Mouse (Mus musculus) midbrain, embryonic 12.5 days (tissue): ENCODE measurements around the gene Pitpnb. TPM values are rescaled to one million over a fixed set of nuclear protein-coding genes. Genes with fewer than 3 reads are reported as not detected.
A peak's percentile ranks its signal among the peaks of the same experiment; 100 is the strongest.

ENCODE experiments used
- ATAC-seq: fragments of 200-750 bp; cut with Nextera tagmentation; 2 replicates; pipeline ENCODE4 v1.8.0; 2017; ENCODE audit warnings: low read depth, moderate TSS enrichment, moderate library complexity; ENCODE audit not compliant: low FRiP score
- H3K27ac ChIP-seq: fragments of 300-500 bp; sonication (generic); replicated peaks from 2 replicates; pipeline ENCODE4 v1.5.1; 2016; ENCODE audit warnings: mild to moderate bottlenecking
- H3K27me3 ChIP-seq: fragments of 300-500 bp; sonication (generic); 2 replicates; pipeline ENCODE4 v1.6.1; 2016; ENCODE audit warnings: mild to moderate bottlenecking
- H3K36me3 ChIP-seq: fragments of 300-500 bp; sonication (generic); 2 replicates; pipeline ENCODE4 v1.6.1; 2016
- H3K4me1 ChIP-seq: fragments of 300-500 bp; sonication (generic); 2 replicates; pipeline ENCODE4 v1.6.1; 2016
- H3K4me2 ChIP-seq: fragments of 300-500 bp; sonication (generic); replicated peaks from 2 replicates; pipeline ENCODE4 v1.6.1; 2016; ENCODE audit warnings: mild to moderate bottlenecking, moderate library complexity
- H3K4me3 ChIP-seq: fragments of 300-500 bp; sonication (generic); 2 replicates; pipeline ENCODE4 v1.5.1; 2016; ENCODE audit warnings: mild to moderate bottlenecking
- H3K9ac ChIP-seq: fragments of 300-500 bp; sonication (generic); replicated peaks from 2 replicates; pipeline ENCODE4 v1.6.1; 2016; ENCODE audit warnings: mild to moderate bottlenecking, moderate library complexity
- H3K9me3 ChIP-seq: fragments of 300-500 bp; sonication (generic); 2 replicates; pipeline ENCODE4 v1.6.1; 2016; ENCODE audit warnings: mild to moderate bottlenecking
- WGBS: fragments of 180-500 bp; shearing (Covaris S2); methylation state at CpG from one replicate; pipeline ENCODE4 v1.1.7; 2016; 5-methylcytosine and 5-hydroxymethylcytosine counted together
- polyA plus RNA-seq: library from polyadenylated mRNA; unstranded; fragments of >200 nt; fragmentation: Nextera tagmentation; extraction: Ambion mirVana; gene quantifications from 2 replicates; pipeline ENCODE4 v1.2.1, GENCODE M21; 2016

Pitpnb gene
- polyA plus RNA-seq: 110 and 113 TPM in 2 replicates

DNA sequence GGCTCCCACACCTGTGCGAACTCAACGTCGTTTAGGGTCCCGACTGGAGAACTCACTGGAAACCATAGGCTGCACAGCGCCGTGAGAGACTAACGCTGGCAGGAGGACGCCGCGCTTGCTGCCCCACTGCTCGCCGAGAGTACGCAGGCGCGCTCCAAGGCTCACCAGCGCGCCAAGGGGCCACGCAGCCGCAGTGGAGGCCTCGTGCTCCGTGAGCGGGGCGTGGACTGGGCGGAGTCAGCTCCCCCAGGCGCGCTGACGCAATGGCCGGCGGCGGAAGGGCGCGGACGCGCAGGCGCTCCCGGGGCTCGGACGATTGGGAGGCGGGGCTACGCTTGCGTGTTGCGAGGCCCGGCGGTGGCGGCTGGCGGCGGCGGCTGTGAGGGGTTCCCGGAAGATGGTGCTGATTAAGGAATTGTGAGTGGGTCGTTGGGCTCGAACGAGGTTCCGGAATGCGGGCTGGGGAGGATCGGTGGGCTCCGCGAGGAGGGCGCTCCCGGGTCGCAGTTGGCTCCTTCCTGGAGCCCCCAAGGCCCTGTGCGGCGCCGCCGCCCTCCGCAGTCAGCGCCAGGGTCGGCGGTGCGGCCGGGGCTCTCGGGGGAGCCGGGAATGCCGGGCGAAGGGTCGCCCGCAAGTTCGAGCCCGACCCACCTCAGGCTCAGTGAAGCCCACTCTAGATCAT, at the start of gene Pitpnb:
Gene Pitpnb, plus strand, starts transcription at position 347 of the 682 bp plus-strand sequence.
- under 1% methylated on average over 74 of the region's 78 CpGs for WGBS
- Histone ChIP-seq H3K27me3 (no peaks in the 10 kb centered on the region), H3K9ac (peak within 1 kb of the TSS; percentile 97)

DNA sequence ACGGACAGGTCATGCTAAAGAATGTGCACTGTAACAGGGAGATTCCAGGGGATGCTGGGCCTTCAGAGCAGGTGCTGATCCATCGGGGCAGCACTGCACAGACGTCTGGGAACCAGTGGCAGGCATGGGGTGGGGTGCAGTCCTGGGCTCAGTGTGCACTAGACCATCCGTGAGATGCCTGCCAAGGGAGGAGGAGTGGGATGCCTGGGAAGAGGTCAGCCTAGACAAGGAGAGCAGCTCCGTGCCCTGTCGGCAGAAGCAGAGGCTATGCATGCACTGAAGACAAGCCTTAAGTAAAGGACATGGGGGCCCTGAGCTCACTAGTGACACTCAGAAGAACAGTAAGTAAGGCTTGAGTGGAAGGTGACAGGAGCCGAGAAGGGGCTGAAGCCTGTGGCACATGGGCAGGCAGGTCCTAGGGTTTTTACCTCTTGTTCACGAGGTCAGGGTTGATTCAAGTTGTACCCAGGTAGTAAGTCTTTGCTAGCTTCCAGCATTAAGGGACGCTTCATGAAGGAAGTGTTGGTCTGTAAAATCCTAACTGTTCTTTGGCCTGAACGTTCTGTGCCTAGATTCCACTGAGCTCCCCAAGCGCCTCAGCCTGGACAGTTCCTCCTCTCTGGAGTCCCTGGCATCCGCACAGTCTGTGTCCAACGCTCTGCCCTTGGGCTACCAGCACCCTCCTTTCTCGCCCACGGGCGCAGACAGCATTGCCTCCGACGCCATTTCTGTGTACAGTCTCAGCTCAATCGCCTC, 46.0 kb upstream of the Pitpnb start:
- Histone ChIP-seq H3K27me3 (no peaks in the 10 kb centered on the region), H3K9ac (no peak overlapping the region), H3K27ac (no peak overlapping the region), H3K4me2 (no peak overlapping the region), H3K36me3 (peaks cover 72% of the 10 kb centered on the region), H3K4me1 (0 out of 2 replicates have a peak, but pooled peaks cover under 1% of the 10 kb centered on the region), H3K4me3 (no peak overlapping the region), H3K9me3 (no peaks in the 10 kb centered on the region)
- ATAC-seq: no peak
- WGBS: 90% methylated on average over 19 of the region's 19 CpGs

More for the DNA sequence above, at the start of gene Pitpnb:
- peak within 1 kb of the TSS; percentile 94 for H3K4me3 ChIP-seq
- peak within 1 kb of the TSS; percentile 77 for H3K4me2 ChIP-seq
- H3K36me3 ChIP-seq: peaks cover 15% of the 10 kb centered on the region
- peak within 1 kb of the TSS; percentile 83 for H3K27ac ChIP-seq
- H3K9me3 ChIP-seq: no peaks in the 10 kb centered on the region
- H3K4me1 ChIP-seq: peaks cover 19% of the 10 kb centered on the region
- ATAC-seq: peak; percentile 99

DNA sequence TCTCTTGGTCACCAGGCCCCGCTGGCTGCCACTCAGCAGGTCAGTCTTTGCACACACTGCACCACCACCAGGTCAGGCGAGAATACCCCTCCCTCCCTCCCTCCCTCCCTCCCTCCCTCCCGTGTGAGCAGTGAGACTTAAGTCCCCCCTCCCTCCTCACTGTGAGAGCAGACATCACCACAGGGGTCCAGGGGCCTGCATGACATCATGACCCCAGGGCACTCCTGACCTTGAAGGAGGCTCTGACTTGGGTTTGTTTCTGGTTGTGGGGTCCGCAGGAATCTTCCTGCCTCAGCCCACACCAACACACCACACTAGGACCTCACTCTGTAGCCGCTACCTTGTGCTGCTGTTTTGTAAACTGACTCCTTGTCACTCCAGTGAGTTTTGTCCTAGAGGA, 43.0 kb upstream of the Pitpnb start:
- Histone ChIP-seq H3K9ac (no peak overlapping the region), H3K27me3 (no peaks in the 10 kb centered on the region), H3K4me2 (no peak overlapping the region), H3K4me1 (0 out of 2 replicates have a peak, but pooled peaks cover 5% of the 10 kb centered on the region), H3K9me3 (no peaks in the 10 kb centered on the region), H3K27ac (no peak overlapping the region), H3K36me3 (peaks cover 46% of the 10 kb centered on the region), H3K4me3 (no peak overlapping the region)
- WGBS: 74% methylated on average over 5 of the region's 5 CpGs
- ATAC-seq: no peak

DNA sequence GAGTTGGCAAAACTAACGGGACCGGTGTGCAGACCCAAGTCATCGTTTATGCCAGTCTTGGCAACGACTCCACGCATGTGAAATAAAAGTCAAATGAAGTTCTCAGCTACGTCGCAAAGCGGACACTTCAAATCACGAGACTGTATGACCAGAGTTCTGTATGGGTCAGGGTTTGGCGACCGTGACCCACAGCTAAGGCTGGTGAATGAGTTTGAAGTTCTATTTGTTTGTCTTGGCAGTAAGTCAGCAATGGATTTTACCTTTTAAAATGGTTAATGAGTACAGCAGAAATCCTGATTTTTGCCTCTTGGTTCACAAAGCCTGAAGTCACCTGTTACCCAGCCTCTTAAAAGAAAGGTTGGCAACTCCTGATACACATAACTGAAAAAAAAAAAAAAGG, 42.1 kb upstream of the Pitpnb start:
- Histone ChIP-seq H3K4me1 (0 out of 2 replicates have a peak, but pooled peaks cover 5% of the 10 kb centered on the region), H3K9me3 (no peaks in the 10 kb centered on the region), H3K4me2 (no peak overlapping the region), H3K27me3 (no peaks in the 10 kb centered on the region), H3K27ac (no peak overlapping the region), H3K4me3 (no peak overlapping the region), H3K9ac (no peak overlapping the region), H3K36me3 (peaks cover 37% of the 10 kb centered on the region)
- ATAC-seq: no peak
- WGBS: 94% methylated on average over 11 of the region's 11 CpGs

DNA sequence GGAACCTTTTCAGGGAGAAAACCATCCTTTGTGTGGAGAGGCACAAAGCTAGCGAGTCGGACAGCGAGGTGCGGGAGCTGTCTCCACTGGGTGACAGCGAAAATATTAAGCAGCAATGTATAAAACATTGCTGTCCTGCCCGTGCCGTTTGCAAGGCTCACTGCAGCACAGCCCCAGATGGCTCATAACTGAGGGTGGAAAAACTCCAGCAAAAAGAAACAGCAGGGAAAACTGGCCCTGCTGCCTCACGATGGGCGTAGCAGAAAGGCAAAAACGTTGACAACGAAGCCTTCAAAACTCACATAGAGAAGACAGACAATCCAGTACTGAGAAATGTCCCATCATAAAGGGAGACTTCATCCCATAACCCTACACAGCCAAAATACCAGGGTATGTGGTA, 40.5 kb upstream of the Pitpnb start:
- H3K36me3 ChIP-seq: peaks cover 21% of the 10 kb centered on the region
- H3K9ac ChIP-seq: no peak overlapping the region
- WGBS: 85% methylated on average over 11 of the region's 11 CpGs
- 0 out of 2 replicates have a peak, but pooled peaks cover 5% of the 10 kb centered on the region for H3K4me1 ChIP-seq
- H3K4me3 ChIP-seq: no peak overlapping the region
- H3K27me3 ChIP-seq: no peaks in the 10 kb centered on the region
- H3K27ac ChIP-seq: no peak overlapping the region
- no peak overlapping the region for H3K4me2 ChIP-seq
- ATAC-seq: no peak
- H3K9me3 ChIP-seq: no peaks in the 10 kb centered on the region

DNA sequence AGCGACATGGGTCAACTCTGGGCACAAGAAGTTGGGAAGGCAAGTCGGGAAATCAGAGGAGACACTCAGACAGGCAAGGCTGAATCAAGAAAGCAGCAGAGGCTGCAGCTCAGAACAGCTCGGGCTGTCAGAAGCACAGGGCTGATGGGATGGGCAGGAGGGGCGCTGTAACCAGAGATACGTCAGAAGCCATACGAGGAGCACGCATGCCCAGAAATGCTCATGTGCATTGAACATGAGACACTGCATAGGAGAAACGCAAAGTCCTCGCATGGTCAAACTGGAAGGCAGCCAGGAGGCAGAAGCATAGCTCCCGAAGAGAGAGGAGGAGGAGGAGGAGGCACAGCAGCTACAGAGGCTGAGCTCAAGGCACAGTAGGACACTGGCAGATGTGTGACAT, 38.9 kb upstream of the Pitpnb start:
- no peak overlapping the region for H3K27ac ChIP-seq
- peaks cover 6% of the 10 kb centered on the region for H3K36me3 ChIP-seq
- 0 out of 2 replicates have a peak, but pooled peaks cover 5% of the 10 kb centered on the region for H3K4me1 ChIP-seq
- no peaks in the 10 kb centered on the region for H3K9me3 ChIP-seq
- no peak for ATAC-seq
- no peak overlapping the region for H3K4me2 ChIP-seq
- 71% methylated on average over 10 of the region's 10 CpGs for WGBS
- H3K9ac ChIP-seq: no peak overlapping the region
- no peak overlapping the region for H3K4me3 ChIP-seq
- H3K27me3 ChIP-seq: no peaks in the 10 kb centered on the region

DNA sequence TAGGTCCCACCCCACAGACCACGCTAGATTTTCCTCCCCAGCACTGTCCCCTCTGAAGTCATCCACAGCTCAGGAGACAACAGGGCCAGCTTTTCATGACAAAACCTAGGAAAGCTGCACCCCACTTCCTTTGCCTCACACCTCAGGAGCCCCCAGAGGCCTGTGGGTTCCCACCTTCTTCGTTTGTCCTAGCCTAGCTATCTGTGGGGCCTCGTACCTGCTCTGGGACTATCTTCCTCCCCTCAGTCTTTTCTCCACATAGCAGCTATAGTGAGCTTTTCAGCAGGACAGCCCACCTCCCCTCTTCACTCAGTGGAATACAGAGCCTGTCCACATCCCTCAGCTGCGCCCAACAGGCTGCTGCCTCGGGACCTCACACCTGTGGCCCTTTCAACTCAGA, 32.8 kb upstream of the Pitpnb start:
- Histone ChIP-seq H3K9me3 (no peaks in the 10 kb centered on the region), H3K4me3 (no peak overlapping the region), H3K4me1 (no peaks in the 10 kb centered on the region), H3K27ac (no peak overlapping the region), H3K36me3 (no peaks in the 10 kb centered on the region), H3K27me3 (no peaks in the 10 kb centered on the region), H3K9ac (no peak overlapping the region), H3K4me2 (no peak overlapping the region)
- 73% methylated on average over 5 of the region's 5 CpGs for WGBS
- no peak for ATAC-seq

DNA sequence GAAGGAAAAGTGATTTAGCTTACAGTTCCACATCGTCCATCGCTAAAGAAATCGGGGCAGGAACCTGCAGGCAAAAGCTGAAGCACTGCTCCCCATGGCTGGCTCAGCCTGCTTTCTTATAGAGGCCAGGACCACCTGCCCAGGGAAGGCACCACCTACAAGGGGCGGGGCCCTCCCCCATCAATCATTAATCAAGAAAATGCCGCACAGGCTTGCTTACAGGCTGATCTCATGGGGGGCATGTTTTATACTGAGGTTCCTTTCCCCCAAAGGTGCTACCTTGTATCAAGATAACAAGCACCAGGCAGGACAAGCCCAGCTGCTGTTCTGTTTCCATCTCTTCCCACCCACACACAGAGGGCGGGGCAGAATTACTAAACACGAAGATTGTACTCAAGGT, 31.9 kb upstream of the Pitpnb start:
- H3K9me3 ChIP-seq: no peaks in the 10 kb centered on the region
- H3K4me3 ChIP-seq: no peak overlapping the region
- H3K27ac ChIP-seq: no peak overlapping the region
- no peak for ATAC-seq
- WGBS: 54% methylated on average over 7 of the region's 7 CpGs
- H3K4me1 ChIP-seq: no peaks in the 10 kb centered on the region
- no peak overlapping the region for H3K9ac ChIP-seq
- H3K27me3 ChIP-seq: no peaks in the 10 kb centered on the region
- no peak overlapping the region for H3K4me2 ChIP-seq
- H3K36me3 ChIP-seq: no peaks in the 10 kb centered on the region

DNA sequence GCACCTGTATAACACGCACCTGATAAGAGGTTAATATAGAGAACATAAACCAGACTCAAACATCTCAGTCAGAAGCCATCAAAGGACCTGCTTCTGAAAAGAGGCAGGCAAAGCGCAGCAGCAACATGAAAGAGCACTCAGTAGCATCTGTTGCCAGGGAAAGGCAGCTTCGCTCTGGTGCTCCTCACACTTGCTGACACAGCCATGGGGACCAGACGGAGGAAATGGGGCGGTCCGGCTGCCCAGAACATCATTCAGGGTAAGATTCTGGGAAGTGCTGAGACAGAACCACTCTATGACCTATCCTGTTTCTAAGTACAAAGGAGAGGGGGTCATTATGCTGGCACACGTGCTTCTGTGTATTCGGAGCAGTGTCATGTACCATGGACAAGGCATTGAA, 29.8 kb upstream of the Pitpnb start:
- Histone ChIP-seq H3K4me1 (no peaks in the 10 kb centered on the region), H3K9ac (no peak overlapping the region)
- 80% methylated on average over 8 of the region's 8 CpGs for WGBS

DNA sequence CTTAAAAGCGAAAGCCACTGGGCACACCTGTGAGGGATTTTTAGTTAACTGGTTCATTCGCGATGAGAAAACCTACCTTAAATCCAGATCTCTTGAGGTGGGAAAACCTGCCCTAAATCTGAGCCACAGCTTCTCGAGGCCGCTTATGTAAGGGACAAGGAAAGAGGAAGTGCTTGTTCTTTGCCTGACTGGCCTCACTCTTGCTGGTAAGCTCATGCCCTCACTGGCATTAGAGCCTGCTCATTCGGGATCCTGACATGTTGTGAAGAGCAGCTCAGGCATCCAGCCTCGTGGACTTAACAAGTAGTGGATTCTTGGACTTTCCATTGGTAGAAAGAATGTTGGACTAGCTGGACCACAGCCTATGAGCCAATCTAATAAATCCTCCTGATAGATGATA, 28.8 kb upstream of the Pitpnb start:
- H3K27me3 ChIP-seq: no peaks in the 10 kb centered on the region
- no peak overlapping the region for H3K4me3 ChIP-seq
- WGBS: 80% methylated on average over 7 of the region's 7 CpGs
- H3K9me3 ChIP-seq: peaks cover 5% of the 10 kb centered on the region; the same call in 1 of the 2 replicates
- H3K36me3 ChIP-seq: no peaks in the 10 kb centered on the region
- no peaks in the 10 kb centered on the region for H3K4me1 ChIP-seq
- no peak overlapping the region for H3K27ac ChIP-seq
- no peak overlapping the region for H3K9ac ChIP-seq
- ATAC-seq: no peak
- H3K4me2 ChIP-seq: no peak overlapping the region

More for the DNA sequence above, 29.8 kb upstream of the Pitpnb start:
- Histone ChIP-seq H3K27me3 (no peaks in the 10 kb centered on the region), H3K27ac (no peak overlapping the region), H3K4me2 (no peak overlapping the region), H3K4me3 (no peak overlapping the region), H3K36me3 (no peaks in the 10 kb centered on the region), H3K9me3 (peaks cover 5% of the 10 kb centered on the region; the same call in 1 of the 2 replicates)
- no peak for ATAC-seq

DNA sequence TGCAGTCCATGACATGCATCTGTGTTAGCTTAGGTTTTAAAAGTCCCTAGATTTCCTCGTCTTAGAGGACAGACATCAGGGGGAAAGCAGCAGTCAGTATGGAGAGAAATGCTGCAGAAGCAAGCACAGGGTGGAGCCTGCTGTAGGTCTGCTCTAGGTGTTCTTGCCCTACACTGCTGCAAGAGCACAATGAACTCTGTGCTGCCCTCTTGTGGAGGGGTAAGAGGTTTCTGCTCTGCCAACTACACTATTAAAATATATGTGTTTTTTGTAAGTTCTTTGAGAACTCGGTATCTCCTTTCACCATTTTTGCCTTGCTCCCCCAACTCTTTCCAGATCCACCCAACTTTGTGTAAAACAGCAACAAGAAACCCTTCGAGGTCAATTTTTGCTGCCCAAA, 25.8 kb upstream of the Pitpnb start:
- no peak for ATAC-seq
- H3K9me3 ChIP-seq: peaks cover 5% of the 10 kb centered on the region; the same call in 1 of the 2 replicates
- WGBS: 91% methylated on average over 3 of the region's 3 CpGs
- no peaks in the 10 kb centered on the region for H3K4me1 ChIP-seq
- no peak overlapping the region for H3K4me3 ChIP-seq
- H3K4me2 ChIP-seq: no peak overlapping the region
- H3K27me3 ChIP-seq: no peaks in the 10 kb centered on the region
- no peak overlapping the region for H3K9ac ChIP-seq
- no peak overlapping the region for H3K27ac ChIP-seq
- no peaks in the 10 kb centered on the region for H3K36me3 ChIP-seq

DNA sequence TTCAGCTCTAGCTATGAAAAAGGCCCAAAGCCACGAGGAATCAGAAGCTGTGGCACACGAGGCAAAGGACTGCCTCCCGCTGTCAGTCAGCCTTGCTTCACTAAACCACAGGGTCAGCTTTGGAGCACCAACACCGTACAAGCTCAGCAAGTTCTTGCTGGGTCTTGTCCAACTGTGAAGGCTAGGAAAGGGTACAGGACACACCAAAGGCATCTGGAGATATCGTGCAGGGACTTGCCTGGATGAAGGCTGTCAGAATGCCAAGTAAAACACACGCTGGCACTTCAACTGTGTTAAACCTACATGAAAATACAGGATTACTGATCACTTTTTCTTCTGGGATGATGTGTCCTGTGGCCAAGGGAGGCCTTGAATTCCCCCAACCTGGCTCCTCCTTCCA, 20.4 kb upstream of the Pitpnb start:
- 74% methylated on average over 6 of the region's 6 CpGs for WGBS

More for the DNA sequence above, 20.4 kb upstream of the Pitpnb start:
- ATAC-seq: no peak
- no peaks in the 10 kb centered on the region for H3K4me1 ChIP-seq
- no peaks in the 10 kb centered on the region for H3K36me3 ChIP-seq
- peaks cover under 1% of the 10 kb centered on the region; the same call in 1 of the 2 replicates for H3K9me3 ChIP-seq
- H3K27ac ChIP-seq: no peak overlapping the region
- H3K4me2 ChIP-seq: no peak overlapping the region
- H3K4me3 ChIP-seq: no peak overlapping the region
- no peaks in the 10 kb centered on the region for H3K27me3 ChIP-seq
- no peak overlapping the region for H3K9ac ChIP-seq
